Comparison of ENCODE assay signal across 11 mouse cellular contexts in the genomic region with DNA sequence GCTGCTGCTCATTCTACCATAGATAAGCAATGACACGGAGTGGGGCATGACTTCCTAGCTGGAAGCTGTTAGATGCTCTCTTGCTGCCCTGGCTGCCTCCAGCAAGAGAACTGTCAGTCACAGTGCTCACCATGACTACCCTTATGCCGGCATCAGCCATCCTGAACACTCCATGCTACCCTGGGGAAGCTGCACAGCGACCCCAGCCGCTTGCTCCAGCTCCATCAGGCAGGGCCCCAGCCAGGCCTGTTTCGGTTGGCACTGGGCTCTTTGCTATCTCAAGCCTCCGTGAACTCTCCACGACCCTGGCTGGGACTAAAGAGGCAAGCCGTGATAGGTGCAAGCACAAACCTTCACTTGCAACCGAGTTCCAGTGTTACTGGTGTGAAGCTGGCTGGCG. TPM values are rescaled to one million over a fixed set of nuclear protein-coding genes. Genes with fewer than 3 reads are reported as not detected.
DNase-seq lines count a peak whose midpoint lies in the region; ATAC-seq and TF ChIP-seq lines count a peak whose summit lies in the region.
"Had no signal": no experiment of that assay in that cellular context is flagged by ENCODE, and none has a peak within 500 bp of the region (broad histone marks: within the 10 kb centered on the region; RNA-seq: fewer than 3 reads in every experiment).

No protein-coding gene starts in this region.

- TF ChIP-seq EP300 in lung, postnatal 0 days (IDR thresholded peaks at IDR 0.05) = no peak

- no peaks in the 10 kb centered on the region for H3K27me3 ChIP-seq in forebrain, embryonic 13.5 days
- no peaks in the 10 kb centered on the region for H3K27me3 ChIP-seq in forebrain, embryonic 10.5 days (ENCODE audit: poor library complexity, severe bottlenecking)
- H3K27me3 ChIP-seq in lung, postnatal 0 days (replicated peaks; ENCODE audit: insufficient read depth, low read length) = no peaks in the 10 kb centered on the region
- H3K27me3 ChIP-seq in hindbrain, embryonic 11.5 days (ENCODE audit: control insufficient read depth, insufficient read depth, low read length) = no peaks in the 10 kb centered on the region
- H3K27me3 ChIP-seq: hindbrain, embryonic 15.5 days had no signal

- no peak overlapping the region for H3K4me3 ChIP-seq in forebrain, embryonic 13.5 days
- H3K4me3 ChIP-seq in forebrain, embryonic 10.5 days = no peak overlapping the region
- H3K4me3 ChIP-seq in lung, postnatal 0 days (ENCODE audit: low read depth, low read length) = no peak overlapping the region
- no peak overlapping the region for H3K4me3 ChIP-seq in hindbrain, embryonic 11.5 days (ENCODE audit: low read depth, low read length)
- H3K4me3 ChIP-seq: hindbrain, embryonic 15.5 days; myocyte had no signal

- no peak for DNase-seq in forebrain, embryonic 10.5 days (ENCODE audit: extremely low spot score, low spot score)
- DNase-seq in lung, postnatal 0 days (ENCODE audit: low spot score) = no peak
- DNase-seq in lung, adult 18-20 months = no peak
- peak; percentile 39 for DNase-seq in hindbrain, embryonic 11.5 days (ENCODE audit: low spot score)
- peak; percentile 74 for DNase-seq in retina, embryonic 14.5 days (ENCODE audit: low spot score)
- no peak for DNase-seq in kidney, adult 18-20 months
- DNase-seq in spleen, adult 12 weeks (ENCODE audit: low spot score) = no peak

- H3K36me3 ChIP-seq in forebrain, embryonic 13.5 days (ENCODE audit: poor library complexity, severe bottlenecking) = no peaks in the 10 kb centered on the region
- no peaks in the 10 kb centered on the region for H3K36me3 ChIP-seq in forebrain, embryonic 10.5 days (replicated peaks)
- H3K36me3 ChIP-seq in lung, postnatal 0 days (ENCODE audit: insufficient read depth, low read length) = no peaks in the 10 kb centered on the region
- no peaks in the 10 kb centered on the region for H3K36me3 ChIP-seq in hindbrain, embryonic 11.5 days (ENCODE audit: control insufficient read depth, insufficient read depth, low read length)
- H3K36me3 ChIP-seq: hindbrain, embryonic 15.5 days had no signal

- H3K9ac ChIP-seq in forebrain, embryonic 13.5 days = peak overlapping the region; percentile 30; the same call in 1 of the 2 replicates
- no peak overlapping the region for H3K9ac ChIP-seq in lung, postnatal 0 days (replicated peaks; ENCODE audit: low read depth)
- H3K9ac ChIP-seq in hindbrain, embryonic 11.5 days (ENCODE audit: low read depth, low read length) = no peak overlapping the region
- H3K9ac ChIP-seq: hindbrain, embryonic 15.5 days; liver, embryonic 14.5 days had no signal

- TF ChIP-seq CTCF in lung, postnatal 0 days (IDR thresholded peaks at IDR 0.05) = no peak

- WGBS in forebrain, embryonic 13.5 days = 57% methylated on average over 10 of the region's 10 CpGs
- WGBS in forebrain, embryonic 10.5 days = 69% methylated on average over 10 of the region's 10 CpGs
- WGBS in lung, postnatal 0 days = 25% methylated on average over 10 of the region's 10 CpGs
- 54% methylated on average over 10 of the region's 10 CpGs for WGBS in hindbrain, embryonic 11.5 days

- H3K4me1 ChIP-seq in forebrain, embryonic 13.5 days = peaks cover 56% of the 10 kb centered on the region
- peaks cover 70% of the 10 kb centered on the region for H3K4me1 ChIP-seq in forebrain, embryonic 10.5 days
- peaks cover 11% of the 10 kb centered on the region for H3K4me1 ChIP-seq in lung, postnatal 0 days (ENCODE audit: insufficient read depth, low read depth, low read length)
- peaks cover 11% of the 10 kb centered on the region for H3K4me1 ChIP-seq in hindbrain, embryonic 11.5 days (replicated peaks; ENCODE audit: control insufficient read depth, insufficient read depth, low read length)

- no peaks in the 10 kb centered on the region for H3K9me3 ChIP-seq in forebrain, embryonic 13.5 days (replicated peaks)
- H3K9me3 ChIP-seq in forebrain, embryonic 10.5 days = no peaks in the 10 kb centered on the region
- no peaks in the 10 kb centered on the region for H3K9me3 ChIP-seq in lung, postnatal 0 days (ENCODE audit: low read length)
- H3K9me3 ChIP-seq in hindbrain, embryonic 11.5 days (ENCODE audit: control insufficient read depth, low read length) = no peaks in the 10 kb centered on the region
- H3K9me3 ChIP-seq: hindbrain, embryonic 15.5 days had no signal

- H3K4me2 ChIP-seq in forebrain, embryonic 13.5 days = no peak overlapping the region
- no peak overlapping the region for H3K4me2 ChIP-seq in lung, postnatal 0 days (replicated peaks; ENCODE audit: low read depth, low read length)
- H3K4me2 ChIP-seq in hindbrain, embryonic 11.5 days (replicated peaks; ENCODE audit: low read depth, low read length) = no peak overlapping the region
- H3K4me2 ChIP-seq: hindbrain, embryonic 15.5 days had no signal

- H3K27ac ChIP-seq in forebrain, embryonic 13.5 days = no peak overlapping the region; the same call in 1 of the 2 replicates
- no peak overlapping the region for H3K27ac ChIP-seq in forebrain, embryonic 10.5 days
- no peak overlapping the region for H3K27ac ChIP-seq in lung, postnatal 0 days (ENCODE audit: low read length)
- H3K27ac ChIP-seq in hindbrain, embryonic 11.5 days (ENCODE audit: low read depth, low read length) = no peak overlapping the region
- H3K27ac ChIP-seq: hindbrain, embryonic 15.5 days; liver, embryonic 14.5 days had no signal

- no peak for ATAC-seq in forebrain, embryonic 13.5 days
- ATAC-seq in lung, postnatal 0 days = peak; percentile 32; the same call in 1 of the 2 replicates
- ATAC-seq in hindbrain, embryonic 11.5 days (ENCODE audit: low FRiP score) = peak; percentile 38; the same call in 1 of the 2 replicates

RNA-seq across cellular contexts. Expression of gene Arl6ip4, which starts 45.9 kb away (rescaled TPM):
- 80.8 and 83.0 TPM in 2 replicates for polyA plus RNA-seq in forebrain, embryonic 13.5 days (2015; fragmentation: Nextera tagmentation; extraction: Ambion mirVana)
- 136 and 140 TPM in 2 replicates for polyA plus RNA-seq in forebrain, embryonic 10.5 days (2016; fragmentation: Nextera tagmentation; extraction: Ambion mirVana)
- 92.2 and 99.7 TPM in 2 replicates for polyA plus RNA-seq in lung, postnatal 0 days (2015; fragmentation: Nextera tagmentation; extraction: Ambion mirVana)
- polyA plus RNA-seq in hindbrain, embryonic 11.5 days (2014; fragmentation: Nextera tagmentation; extraction: Ambion mirVana) = 80.8 and 91.5 TPM in 2 replicates

RNA-seq across cellular contexts. Expression of gene Ogfod2, which starts 49.7 kb away (rescaled TPM):
- polyA plus RNA-seq in forebrain, embryonic 13.5 days (2015; fragmentation: Nextera tagmentation; extraction: Ambion mirVana) = 23.5 and 24.3 TPM in 2 replicates
- 16.8 and 17.8 TPM in 2 replicates for polyA plus RNA-seq in forebrain, embryonic 10.5 days (2016; fragmentation: Nextera tagmentation; extraction: Ambion mirVana)
- 27.4 and 29.4 TPM in 2 replicates for polyA plus RNA-seq in lung, postnatal 0 days (2015; fragmentation: Nextera tagmentation; extraction: Ambion mirVana)
- polyA plus RNA-seq in hindbrain, embryonic 11.5 days (2014; fragmentation: Nextera tagmentation; extraction: Ambion mirVana) = 13.1 and 13.3 TPM in 2 replicates

Comparison
In these comparisons a context has a peak if more than half of its experiments do, and no peak if none do; other contexts are left out.
1. DNase-seq: peak in hindbrain, embryonic 11.5 days (single experiment) and retina, embryonic 14.5 days (single experiment); none in forebrain, embryonic 10.5 days (single experiment), lung, postnatal 0 days (single experiment), lung, adult 18-20 months (0 of 2), kidney, adult 18-20 months (single experiment) and spleen, adult 12 weeks (single experiment).